Mouse (Mus musculus) heart, embryonic 15.5 days (tissue): Measurements from ENCODE around the gene P2rx7. TPM values are rescaled to one million over a fixed set of nuclear protein-coding genes. Genes with fewer than 3 reads are reported as not detected.
"Not testable (repeated sequence)": the region's sequence is repeated elsewhere in the genome, so short reads cannot be mapped to it uniquely, and the experiment has no call there.

Experiments
- ATAC-seq: fragments of 200-750 bp; cut with Nextera tagmentation; replicated peaks from 2 replicates; pipeline ENCODE4 v1.8.0; 2017; ENCODE audit warnings: low read depth, moderate TSS enrichment; ENCODE audit not compliant: insufficient number of reproducible peaks, insufficient read depth, low FRiP score
- H3K27ac ChIP-seq: fragments of 300-500 bp; sonication (generic); 2 replicates; pipeline ENCODE4 v1.5.1; 2015; ENCODE audit warnings: mild to moderate bottlenecking, inconsistent platforms
- H3K27me3 ChIP-seq: fragments of 300-500 bp; sonication (generic); 2 replicates; pipeline ENCODE4 v1.6.1; 2015; ENCODE audit warnings: inconsistent platforms
- H3K36me3 ChIP-seq: fragments of 300-500 bp; sonication (generic); 2 replicates; pipeline ENCODE4 v1.6.1; 2015; ENCODE audit warnings: mild to moderate bottlenecking, inconsistent platforms
- H3K4me1 ChIP-seq: fragments of 300-500 bp; sonication (generic); replicated peaks from 2 replicates; pipeline ENCODE4 v1.6.1; 2015; ENCODE audit warnings: inconsistent platforms
- H3K4me2 ChIP-seq: fragments of 300-500 bp; sonication (generic); 2 replicates; pipeline ENCODE4 v1.6.1; 2015; ENCODE audit warnings: inconsistent platforms, mild to moderate bottlenecking, moderate library complexity
- H3K4me3 ChIP-seq: fragments of 300-500 bp; sonication (generic); 2 replicates; pipeline ENCODE4 v1.5.1; 2015; ENCODE audit warnings: mild to moderate bottlenecking, inconsistent platforms
- H3K9ac ChIP-seq: fragments of 300-500 bp; sonication (generic); 2 replicates; pipeline ENCODE4 v1.6.1; 2015; ENCODE audit warnings: mild to moderate bottlenecking, inconsistent platforms
- H3K9me3 ChIP-seq: fragments of 300-500 bp; sonication (generic); replicated peaks from 2 replicates; pipeline ENCODE4 v1.6.1; 2016; ENCODE audit warnings: inconsistent platforms
- WGBS: fragments of 180-500 bp; shearing (Covaris S2); methylation state at CpG from one replicate; pipeline ENCODE4 v1.1.7; 2015; ENCODE audit warnings: mixed read lengths; 5-methylcytosine and 5-hydroxymethylcytosine counted together
- polyA plus RNA-seq: library from polyadenylated mRNA; unstranded; fragments of >200 nt; fragmentation: Nextera tagmentation; extraction: Ambion mirVana; gene quantifications from 2 replicates; pipeline ENCODE4 v1.2.1, GENCODE M21; 2015

P2rx7 gene
- polyA plus RNA-seq, 1 experiment from 2014 or later, result 3.0 TPM

- H3K27me3 ChIP-seq, result no peaks in the 10 kb centered on the region
- H3K4me2 ChIP-seq, result no peak overlapping the region
- no peak overlapping the region for H3K9ac ChIP-seq
- ATAC-seq, result no peak
- no peak overlapping the region for H3K27ac ChIP-seq
- H3K4me1 ChIP-seq, result peaks cover 5% of the 10 kb centered on the region; the same call in 1 of the 2 replicates
- no peaks in the 10 kb centered on the region for H3K9me3 ChIP-seq
- no peak overlapping the region for H3K4me3 ChIP-seq
- no peaks in the 10 kb centered on the region for H3K36me3 ChIP-seq
- 53% methylated on average over 5 of the region's 5 CpGs for WGBS
Measured at GRCm38 (mm10) chr5:122665036-122665435, 21.3 kb downstream of the P2rx7 start.

DNA sequence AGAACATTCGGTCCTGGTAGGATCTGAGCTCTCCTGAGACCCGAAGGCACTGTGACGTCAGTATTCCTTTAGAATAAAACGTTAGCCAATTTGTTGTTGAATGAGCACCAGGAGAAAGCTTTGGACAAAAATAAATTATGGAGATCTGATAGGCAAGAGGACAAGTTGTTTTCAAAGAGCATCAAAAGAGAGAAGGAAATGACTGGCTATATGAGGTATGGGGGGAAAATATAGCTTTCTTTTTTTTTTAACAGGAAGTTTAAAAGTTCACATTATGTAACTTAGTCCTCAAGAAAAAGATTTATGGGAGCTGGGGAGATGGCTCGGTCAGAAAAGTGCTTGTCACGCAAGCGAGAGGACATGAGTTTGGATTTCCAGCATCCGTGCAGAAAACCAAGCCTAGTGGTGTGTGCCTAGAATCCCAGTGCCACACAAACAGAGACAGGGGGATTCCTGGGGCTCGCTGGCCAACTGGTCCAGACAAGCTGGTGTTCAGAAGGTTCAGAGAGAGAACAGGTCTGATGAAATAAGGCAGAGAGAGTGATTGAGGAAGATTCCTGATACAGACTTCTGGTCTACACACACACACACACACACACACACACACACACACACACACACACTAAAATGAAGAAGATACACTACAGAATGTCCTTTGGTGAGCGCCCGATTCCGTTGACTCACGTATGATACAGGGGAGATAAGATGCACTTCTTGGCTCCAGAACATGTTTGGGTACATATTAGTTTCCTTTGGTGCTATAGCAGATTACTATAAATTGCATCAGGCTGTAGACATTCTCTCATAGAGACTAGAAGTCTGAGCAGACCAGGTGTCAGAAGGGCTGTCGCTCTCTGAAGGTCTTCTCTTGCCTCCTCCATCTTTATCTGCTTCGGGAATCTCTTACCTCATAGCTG, 25.5 kb downstream of the P2rx7 start:
- Histone ChIP-seq H3K27ac (no peak overlapping the region), H3K27me3 (no peaks in the 10 kb centered on the region), H3K4me1 (no peaks in the 10 kb centered on the region), H3K36me3 (no peaks in the 10 kb centered on the region), H3K9me3 (no peaks in the 10 kb centered on the region), H3K4me2 (no peak overlapping the region), H3K4me3 (no peak overlapping the region), H3K9ac (no peak overlapping the region)
- WGBS, result 63% methylated on average over 15 of the region's 15 CpGs
- ATAC-seq, result no peak

DNA sequence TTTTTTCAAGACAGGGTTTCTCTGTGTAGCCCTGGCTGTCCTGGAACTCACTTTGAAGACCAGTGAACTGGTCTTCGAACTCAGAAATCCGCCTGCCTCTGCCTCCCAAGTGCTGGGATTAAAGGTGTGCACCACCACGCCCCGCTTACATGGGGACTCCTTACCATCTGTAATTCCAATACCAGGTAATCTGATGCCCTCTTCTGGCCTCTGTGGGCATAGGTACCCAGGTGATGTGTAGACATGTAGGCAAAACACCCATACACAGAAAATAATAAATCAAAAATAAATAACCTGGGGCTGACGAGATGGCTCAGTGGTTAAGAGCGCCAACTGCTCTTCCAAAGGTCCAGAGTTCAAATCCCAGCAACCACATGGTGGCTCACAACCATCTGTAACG, 27.9 kb downstream of the P2rx7 start:
- not testable (repeated sequence) for H3K9me3 ChIP-seq, H3K9ac ChIP-seq, H3K36me3 ChIP-seq, ATAC-seq, H3K4me3 ChIP-seq, H3K27me3 ChIP-seq, H3K27ac ChIP-seq, H3K4me2 ChIP-seq, H3K4me1 ChIP-seq
- WGBS, result 69% methylated on average over 7 of the region's 7 CpGs

- H3K9me3 ChIP-seq, result no peaks in the 10 kb centered on the region
Measured at GRCm38 (mm10) chr5:122672298-122672697, 28.6 kb downstream of the P2rx7 start.

DNA sequence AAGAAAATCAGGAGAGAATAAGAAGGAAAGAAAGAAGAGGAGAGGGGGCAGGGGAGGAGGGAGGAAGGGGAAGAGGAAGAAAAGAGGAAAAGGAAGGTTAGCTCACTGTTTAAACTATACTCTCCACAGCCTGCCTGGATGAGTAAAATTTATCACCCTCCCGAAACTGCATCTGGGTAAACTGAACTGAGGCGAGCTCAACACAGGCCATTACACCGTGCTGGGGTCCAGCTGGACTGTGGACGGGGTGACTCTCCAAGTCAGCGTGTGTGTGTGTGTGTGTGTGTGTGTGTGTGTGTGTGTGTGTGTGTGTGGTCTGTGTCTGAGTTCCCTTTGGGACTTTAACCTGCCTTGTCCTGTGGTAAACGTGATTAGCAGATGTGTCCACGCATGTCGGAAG, 32.3 kb downstream of the P2rx7 start:
- H3K27me3 ChIP-seq, result no peaks in the 10 kb centered on the region
- H3K4me2 ChIP-seq, result no peak overlapping the region
- no peaks in the 10 kb centered on the region for H3K36me3 ChIP-seq
- WGBS, result 82% methylated on average over 8 of the region's 8 CpGs
- no peak overlapping the region for H3K4me3 ChIP-seq
- H3K9me3 ChIP-seq, result no peaks in the 10 kb centered on the region
- H3K27ac ChIP-seq, result no peak overlapping the region
- no peaks in the 10 kb centered on the region for H3K4me1 ChIP-seq
- H3K9ac ChIP-seq, result no peak overlapping the region
- ATAC-seq, result no peak

More at GRCm38 (mm10) chr5:122672298-122672697, 28.6 kb downstream of the P2rx7 start:
- ATAC-seq, result no peak
- Histone ChIP-seq H3K9ac (no peak overlapping the region), H3K27ac (no peak overlapping the region), H3K36me3 (no peaks in the 10 kb centered on the region), H3K4me2 (no peak overlapping the region), H3K27me3 (no peaks in the 10 kb centered on the region), H3K4me3 (no peak overlapping the region), H3K4me1 (no peaks in the 10 kb centered on the region)
- WGBS, result 83% methylated on average over 5 of the region's 5 CpGs

GRCm38 (mm10) chr5:122677983-122678382, 34.3 kb downstream of the P2rx7 start:
- WGBS, result 85% methylated on average over 9 of the region's 9 CpGs
- Histone ChIP-seq H3K4me1 (no peaks in the 10 kb centered on the region), H3K27me3 (no peaks in the 10 kb centered on the region), H3K4me2 (no peak overlapping the region), H3K36me3 (no peaks in the 10 kb centered on the region), H3K9me3 (no peaks in the 10 kb centered on the region), H3K27ac (no peak overlapping the region), H3K4me3 (no peak overlapping the region), H3K9ac (no peak overlapping the region)
- ATAC-seq, result no peak

DNA sequence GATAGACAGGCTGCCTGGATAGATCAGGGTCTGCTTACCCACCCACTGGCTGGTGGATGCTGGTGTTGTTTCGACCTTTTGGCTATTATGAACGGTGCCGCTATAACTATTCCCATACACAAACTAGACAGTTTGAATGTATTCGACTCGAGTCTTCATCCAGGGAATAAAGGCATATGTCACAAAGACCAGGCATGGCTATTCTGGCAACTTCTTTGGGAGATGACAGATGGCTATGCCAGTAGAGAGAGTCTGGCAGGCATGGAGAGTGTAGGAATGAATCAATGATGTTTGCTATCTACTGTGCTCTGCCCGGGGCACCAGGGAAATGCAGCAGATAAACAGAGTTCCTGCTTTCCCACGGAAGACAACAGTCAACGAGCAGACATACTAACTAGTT, 36.2 kb downstream of the P2rx7 start:
- Histone ChIP-seq H3K9me3 (no peaks in the 10 kb centered on the region), H3K9ac (no peak overlapping the region), H3K27ac (no peak overlapping the region), H3K4me1 (no peaks in the 10 kb centered on the region), H3K27me3 (no peaks in the 10 kb centered on the region), H3K4me2 (no peak overlapping the region), H3K36me3 (no peaks in the 10 kb centered on the region), H3K4me3 (no peak overlapping the region)
- 77% methylated on average over 8 of the region's 8 CpGs for WGBS
- no peak for ATAC-seq

DNA sequence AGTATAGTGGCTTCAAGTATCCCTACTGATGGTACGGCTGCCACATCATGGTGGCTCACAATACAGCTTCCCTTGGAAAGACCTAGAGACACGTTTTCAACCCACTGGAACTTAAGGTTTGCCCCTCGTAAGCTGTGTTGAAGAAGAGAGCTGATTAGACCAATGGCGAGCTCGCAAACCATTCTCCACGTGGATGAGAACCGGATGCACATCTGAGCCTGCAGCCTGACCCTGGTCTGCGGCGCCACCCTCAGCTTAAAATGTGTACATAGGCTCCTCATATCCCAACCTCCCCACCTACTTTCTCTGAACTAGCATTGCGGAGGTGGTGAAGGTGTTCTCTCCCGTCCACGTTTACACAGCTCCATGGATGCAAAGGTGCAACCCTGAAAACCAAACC, 37.6 kb downstream of the P2rx7 start:
- no peaks in the 10 kb centered on the region for H3K4me1 ChIP-seq
- 78% methylated on average over 12 of the region's 12 CpGs for WGBS
- H3K27me3 ChIP-seq, result no peaks in the 10 kb centered on the region
- H3K9me3 ChIP-seq, result no peaks in the 10 kb centered on the region
- H3K27ac ChIP-seq, result no peak overlapping the region
- ATAC-seq, result no peak
- H3K4me3 ChIP-seq, result no peak overlapping the region
- H3K9ac ChIP-seq, result no peak overlapping the region
- H3K36me3 ChIP-seq, result no peaks in the 10 kb centered on the region
- H3K4me2 ChIP-seq, result no peak overlapping the region

DNA sequence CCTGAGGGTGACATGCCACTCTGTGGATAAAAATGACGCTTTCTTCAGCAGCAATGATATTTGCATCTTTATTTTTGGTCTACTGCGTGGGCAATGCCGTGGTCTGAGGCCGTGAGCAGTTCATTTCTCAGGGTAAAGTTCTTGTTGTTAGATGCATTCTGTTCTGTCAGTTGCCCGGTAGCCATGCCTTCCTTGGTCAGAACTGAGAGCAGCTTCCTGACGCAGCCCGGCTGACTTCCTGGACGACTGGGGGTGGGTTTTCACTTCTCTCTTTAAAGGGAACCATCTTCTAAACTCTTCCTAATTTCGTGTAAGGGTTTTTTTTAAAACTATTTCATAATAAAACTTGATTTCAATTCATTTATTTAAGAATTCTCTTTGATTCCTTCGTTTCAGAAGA, 40.2 kb downstream of the P2rx7 start:
- ATAC-seq, result no peak
- H3K9me3 ChIP-seq, result no peaks in the 10 kb centered on the region
- H3K4me3 ChIP-seq, result no peak overlapping the region
- 64% methylated on average over 10 of the region's 10 CpGs for WGBS
- no peak overlapping the region for H3K27ac ChIP-seq
- H3K36me3 ChIP-seq, result no peaks in the 10 kb centered on the region
- no peaks in the 10 kb centered on the region for H3K27me3 ChIP-seq
- no peak overlapping the region for H3K9ac ChIP-seq
- H3K4me1 ChIP-seq, result no peaks in the 10 kb centered on the region
- H3K4me2 ChIP-seq, result no peak overlapping the region

DNA sequence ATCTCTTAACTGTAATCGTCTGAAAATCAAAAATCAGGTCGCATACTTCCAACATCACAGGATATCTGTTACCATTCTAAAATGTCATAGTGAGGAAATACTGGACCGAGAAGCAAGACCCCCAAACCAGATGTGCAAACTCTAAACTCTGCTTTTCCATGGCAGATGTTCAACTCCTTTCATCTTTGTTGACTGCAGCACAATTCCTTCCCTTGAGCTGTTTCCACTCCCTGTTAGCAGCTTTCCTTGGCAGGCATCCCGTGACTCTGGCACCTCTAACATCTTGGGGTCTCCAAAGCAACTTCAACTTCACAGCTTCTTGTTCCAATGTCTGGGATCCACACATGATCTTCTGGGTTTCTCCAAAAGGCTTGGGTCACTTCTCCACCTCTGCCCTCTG, 43.7 kb downstream of the P2rx7 start:
- H3K36me3 ChIP-seq, result no peaks in the 10 kb centered on the region
- no peak overlapping the region for H3K9ac ChIP-seq
- WGBS, result 64% methylated on average over 4 of the region's 4 CpGs
- H3K27me3 ChIP-seq, result no peaks in the 10 kb centered on the region
- no peak overlapping the region for H3K4me2 ChIP-seq
- H3K9me3 ChIP-seq, result no peaks in the 10 kb centered on the region
- H3K4me3 ChIP-seq, result no peak overlapping the region
- no peaks in the 10 kb centered on the region for H3K4me1 ChIP-seq
- ATAC-seq, result no peak
- H3K27ac ChIP-seq, result no peak overlapping the region

- Histone ChIP-seq H3K4me1 (peaks cover 8% of the 10 kb centered on the region), H3K4me2 (no peak overlapping the region), H3K27me3 (no peaks in the 10 kb centered on the region), H3K9ac (no peak overlapping the region), H3K9me3 (no peaks in the 10 kb centered on the region), H3K36me3 (no peaks in the 10 kb centered on the region), H3K4me3 (no peak overlapping the region), H3K27ac (no peak overlapping the region)
- ATAC-seq, result no peak
- 86% methylated on average over 7 of the region's 7 CpGs for WGBS
Measured at GRCm38 (mm10) chr5:122689153-122689552, 45.4 kb downstream of the P2rx7 start.

GRCm38 (mm10) chr5:122690486-122690885, 46.8 kb downstream of the P2rx7 start:
- no peak overlapping the region for H3K9ac ChIP-seq
- no peak overlapping the region for H3K4me3 ChIP-seq
- H3K9me3 ChIP-seq, result no peaks in the 10 kb centered on the region
- no peak overlapping the region for H3K27ac ChIP-seq
- WGBS, result 51% methylated on average over 6 of the region's 6 CpGs
- no peaks in the 10 kb centered on the region for H3K27me3 ChIP-seq
- H3K4me2 ChIP-seq, result no peak overlapping the region
- peaks cover 8% of the 10 kb centered on the region for H3K4me1 ChIP-seq
- H3K36me3 ChIP-seq, result no peaks in the 10 kb centered on the region
- ATAC-seq, result no peak
